Mouse (Mus musculus) liver, postnatal 0 days (tissue): ENCODE data around the gene Spns1.

ENCODE experiments used
- CTCF ChIP-seq: sonication (generic); IDR thresholded peaks from 2 replicates; pipeline ENCODE4 v1.5.1; 2016; ENCODE audit warnings: antibody characterized with exemption, low read depth
- EP300 ChIP-seq: IDR thresholded peaks from 2 replicates; pipeline ENCODE4 v1.6.1; 2016; ENCODE audit warnings: antibody characterized with exemption, low read depth, mild to moderate bottlenecking

DNA sequence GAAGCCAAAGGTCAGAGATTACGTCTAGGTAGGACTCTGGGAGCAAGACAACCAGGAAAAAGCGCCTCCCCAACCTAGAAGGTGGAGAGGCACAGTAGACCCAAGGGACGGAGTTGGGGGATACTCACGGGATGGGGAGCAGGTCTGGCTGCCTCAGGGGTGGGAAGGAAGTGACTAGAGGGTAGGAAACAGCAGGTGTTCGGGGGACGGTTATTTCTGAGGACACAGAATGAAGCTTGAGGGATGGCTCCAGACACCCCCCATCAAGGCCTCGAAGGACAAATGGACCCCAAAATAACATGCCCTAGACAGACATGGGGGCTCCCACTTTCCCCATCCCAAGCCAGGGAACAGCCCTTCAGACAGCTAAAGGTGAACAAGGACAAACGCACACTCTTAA lies 8.9 kb downstream of the Spns1 start:
- TF ChIP-seq CTCF (no peak), EP300 (no peak)
